7 mouse cellular contexts compared by ENCODE assay signal in the genomic region with DNA sequence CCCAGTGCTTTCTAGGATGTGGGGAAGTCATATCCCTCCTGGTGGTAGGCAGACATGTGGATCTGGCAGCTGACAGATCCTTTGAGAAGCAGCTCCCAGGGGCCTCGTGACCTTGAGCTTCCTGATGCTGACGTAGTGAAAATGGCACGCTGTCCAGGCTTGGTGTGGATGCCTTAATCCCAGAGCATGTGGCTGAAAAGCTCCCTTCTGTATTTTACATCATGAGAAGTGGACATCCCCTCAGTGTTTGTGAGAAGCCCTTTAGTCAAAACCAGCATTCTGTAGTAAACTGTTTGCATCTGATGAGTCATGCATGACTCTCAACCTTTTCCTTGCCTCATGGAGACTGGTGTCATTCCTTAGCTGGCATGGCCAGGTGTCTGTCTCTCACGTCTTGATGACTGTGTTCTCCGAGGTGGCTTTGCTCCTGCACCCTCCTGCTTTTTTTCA. TPM values are rescaled to one million over a fixed set of nuclear protein-coding genes. Genes with fewer than 3 reads are reported as not detected.
DNase-seq lines count a peak whose midpoint lies in the region; ATAC-seq lines count a peak whose summit lies in the region.

No protein-coding gene starts in this region.

- H3K4me2 ChIP-seq in embryonic facial prominence, embryonic 13.5 days, result no peak overlapping the region

- H3K9ac ChIP-seq in embryonic facial prominence, embryonic 13.5 days, result no peak overlapping the region

- 58% methylated on average over 5 of the region's 5 CpGs for WGBS in embryonic facial prominence, embryonic 13.5 days

- H3K36me3 ChIP-seq in embryonic facial prominence, embryonic 13.5 days, result peaks cover 10% of the 10 kb centered on the region; the same call in 1 of the 2 replicates

- no peak overlapping the region for H3K4me3 ChIP-seq in embryonic facial prominence, embryonic 13.5 days

- no peaks in the 10 kb centered on the region for H3K27me3 ChIP-seq in embryonic facial prominence, embryonic 13.5 days

- peaks cover 43% of the 10 kb centered on the region for H3K4me1 ChIP-seq in embryonic facial prominence, embryonic 13.5 days

- no peak for ATAC-seq in embryonic facial prominence, embryonic 13.5 days (ENCODE audit: insufficient number of reproducible peaks, insufficient read depth, low FRiP score, low TSS enrichment, low read depth)
- ATAC-seq in monocyte, adult 5-6 weeks (replicated peaks; ENCODE audit: insufficient number of reproducible peaks, low FRiP score, low TSS enrichment, poor library complexity, severe bottlenecking), result no peak

- peak overlapping the region; percentile 73; the same call in 1 of the 2 replicates for H3K27ac ChIP-seq in embryonic facial prominence, embryonic 13.5 days

- DNase-seq in retina, postnatal 1 day, result peak; percentile 26
- no peak for DNase-seq in retina, embryonic 14.5 days (ENCODE audit: low spot score)
- peak; percentile 29 to 58 for DNase-seq in kidney, adult 8-10 months
- DNase-seq in frontal cortex, postnatal 25 days (ENCODE audit: low spot score in 2 of 2), result no peak
- DNase-seq in urinary bladder, postnatal 14 days (ENCODE audit: low spot score), result no peak

- no peaks in the 10 kb centered on the region for H3K9me3 ChIP-seq in embryonic facial prominence, embryonic 13.5 days

RNA-seq across cellular contexts. Expression of a gene that starts 14.4 kb away (rescaled TPM):
- 52.3 and 55.3 TPM in 2 replicates for polyA plus RNA-seq in embryonic facial prominence, embryonic 13.5 days (2015; fragmentation: Nextera tagmentation; extraction: Ambion mirVana)
- total RNA-seq in monocyte, adult 5-6 weeks (2017), result 47.5 to 60.0 TPM (median 54.9 TPM) in 3 replicates

Comparison
In these comparisons a context has a peak if more than half of its experiments do, and no peak if none do; other contexts are left out.
1. DNase-seq: peak in retina, postnatal 1 day (single experiment) and kidney, adult 8-10 months (2 of 2); none in retina, embryonic 14.5 days (single experiment), frontal cortex, postnatal 25 days (0 of 2) and urinary bladder, postnatal 14 days (single experiment).